Mouse (Mus musculus) liver, adult 10 weeks (tissue): ENCODE data around the gene Tomm40. TPM values are rescaled to one million over a fixed set of nuclear protein-coding genes. Genes with fewer than 3 reads are reported as not detected.

Experiments
- polyA plus RNA-seq: library from polyadenylated mRNA; stranded (reverse); fragments of 350-450 nt; fragmentation: Illumina TruSeq; extraction: RNeasy Lipid Tissue Mini Kit (QIAGEN cat#74804); gene quantifications from one replicate; pipeline ENCODE4 v1.2.3, GENCODE M21; 2014; ENCODE audit warnings: low read depth, low replicate concordance

Gene Tomm40
- 1.1 TPM for polyA plus RNA-seq

DNA sequence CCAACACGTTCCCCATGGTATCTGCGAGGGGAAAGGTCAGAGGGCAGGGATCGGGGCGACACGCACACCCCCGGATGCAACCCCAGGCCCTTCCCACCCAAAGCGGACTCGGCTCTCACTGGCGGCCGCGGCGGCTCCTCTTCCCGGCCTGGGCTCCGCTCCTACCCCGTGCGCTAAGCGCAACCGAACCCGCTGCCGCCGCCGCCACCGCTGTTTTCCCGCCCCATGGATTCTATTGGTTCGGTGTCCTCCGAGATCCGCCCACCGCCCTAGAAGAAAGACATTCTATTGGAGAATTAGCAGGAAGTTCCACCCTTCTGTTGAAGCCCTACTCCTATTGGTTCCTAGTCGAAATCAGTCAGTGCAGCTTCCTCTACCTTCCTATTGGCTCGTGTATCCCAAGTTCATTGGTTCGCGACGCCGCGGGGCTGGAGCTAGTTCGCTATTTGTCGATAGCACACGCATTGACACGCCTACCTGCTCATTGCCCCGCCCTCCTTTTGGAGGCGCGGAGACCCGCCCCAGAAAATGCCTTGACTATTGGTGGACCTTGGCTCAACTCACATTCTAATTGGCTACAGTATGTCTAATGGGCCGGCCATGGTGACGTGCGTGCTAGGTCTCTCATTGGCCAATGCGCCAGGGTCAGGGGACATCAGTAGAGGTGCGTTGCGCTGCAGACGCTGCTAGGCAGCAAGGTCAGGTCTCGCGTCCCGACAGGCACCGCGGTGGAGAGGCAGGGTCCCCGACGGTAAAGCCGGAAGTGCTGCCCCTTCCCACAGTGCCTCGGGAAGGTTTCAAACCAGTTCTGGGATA is at the start of gene Tomm40:
Gene Tomm40, minus strand, starts transcription at position 200 of the 816 bp plus-strand sequence.

DNA sequence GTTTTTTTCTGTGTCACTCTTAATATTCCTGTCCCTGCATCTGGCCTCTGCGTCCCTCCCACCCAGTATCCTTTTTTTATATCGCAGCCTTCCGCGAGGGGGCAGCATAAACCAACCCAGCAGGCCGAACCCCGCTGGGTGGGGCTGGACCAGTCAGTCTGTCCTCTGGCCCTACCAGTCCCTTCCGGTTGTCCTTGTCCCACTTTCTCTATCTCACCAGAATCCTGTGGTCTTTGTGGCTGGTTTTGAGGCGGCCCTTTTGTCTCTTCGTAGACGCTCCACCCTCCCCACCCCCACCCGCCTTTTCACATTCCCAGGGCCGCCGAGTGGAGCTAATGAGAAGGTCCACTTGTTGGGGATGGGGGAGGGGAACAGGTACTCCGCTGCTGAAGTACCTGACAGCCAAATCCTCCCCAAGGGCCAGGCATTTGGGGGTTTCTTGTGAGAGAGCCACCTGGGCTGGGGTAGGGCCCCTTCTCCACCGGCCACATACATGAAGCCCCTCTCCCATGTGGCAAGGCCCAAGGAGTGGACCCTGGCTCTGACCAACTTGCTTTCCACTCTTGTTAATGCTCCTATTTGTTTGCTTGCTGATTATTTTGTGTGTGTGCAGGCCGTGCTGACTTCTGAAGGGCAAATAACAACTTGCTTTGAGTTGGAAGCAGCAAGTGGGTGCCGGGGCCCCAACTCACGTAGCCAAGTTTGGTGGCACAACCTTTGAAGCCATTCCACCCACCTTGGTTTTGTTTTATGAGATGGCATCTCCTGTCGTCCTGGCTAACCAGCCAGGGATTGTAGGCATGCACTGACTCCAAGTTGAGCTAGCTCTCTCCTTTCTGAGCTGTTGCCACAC is 35.2 kb upstream of the Tomm40 start, which contains the start of gene Nectin2:
Gene Nectin2, minus strand, starts transcription at position 267 of the 853 bp plus-strand sequence.

GRCm38 (mm10) chr7:19698907-19699826 is 16.1 kb downstream of the Tomm40 start, which contains the start of gene Apoe:
Apoe (minus strand) TSS chr7:19699188.

GRCm38 (mm10) chr7:19691873-19692865 is 23.1 kb downstream of the Tomm40 start, which contains the start of gene Apoc1:
Apoc1 (minus strand) TSS chr7:19692660.

GRCm38 (mm10) chr7:19681202-19681694 is 34.0 kb downstream of the Tomm40 start, which contains the start of the genes Gm44805 and Apoc4:
Gm44805 (minus strand) TSS chr7:19681423.
Apoc4 (minus strand) TSS chr7:19681479.

DNA sequence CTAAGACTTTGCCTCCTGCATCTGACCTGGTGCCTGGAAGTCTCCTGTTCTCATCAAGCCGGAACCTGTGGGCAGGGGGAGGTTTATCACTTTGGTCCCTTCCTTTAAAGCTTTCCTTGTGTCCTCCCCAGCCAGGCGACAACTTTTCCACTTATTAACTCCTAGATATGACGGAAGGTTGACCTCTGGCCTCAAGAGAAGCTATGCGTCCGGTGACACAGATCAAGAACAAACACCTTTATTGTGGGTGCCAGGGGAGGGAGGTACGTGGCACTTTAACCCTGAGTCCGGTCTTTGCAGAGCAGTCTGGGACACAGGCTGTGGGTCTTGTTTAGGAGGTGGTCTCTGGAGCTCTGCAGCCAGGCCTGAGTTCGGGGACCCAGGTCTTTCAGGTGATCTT is 37.4 kb downstream of the Tomm40 start, which contains the start of gene Apoc2:
Gene Apoc2, minus strand, starts transcription at position 70 of the 400 bp plus-strand sequence.

DNA sequence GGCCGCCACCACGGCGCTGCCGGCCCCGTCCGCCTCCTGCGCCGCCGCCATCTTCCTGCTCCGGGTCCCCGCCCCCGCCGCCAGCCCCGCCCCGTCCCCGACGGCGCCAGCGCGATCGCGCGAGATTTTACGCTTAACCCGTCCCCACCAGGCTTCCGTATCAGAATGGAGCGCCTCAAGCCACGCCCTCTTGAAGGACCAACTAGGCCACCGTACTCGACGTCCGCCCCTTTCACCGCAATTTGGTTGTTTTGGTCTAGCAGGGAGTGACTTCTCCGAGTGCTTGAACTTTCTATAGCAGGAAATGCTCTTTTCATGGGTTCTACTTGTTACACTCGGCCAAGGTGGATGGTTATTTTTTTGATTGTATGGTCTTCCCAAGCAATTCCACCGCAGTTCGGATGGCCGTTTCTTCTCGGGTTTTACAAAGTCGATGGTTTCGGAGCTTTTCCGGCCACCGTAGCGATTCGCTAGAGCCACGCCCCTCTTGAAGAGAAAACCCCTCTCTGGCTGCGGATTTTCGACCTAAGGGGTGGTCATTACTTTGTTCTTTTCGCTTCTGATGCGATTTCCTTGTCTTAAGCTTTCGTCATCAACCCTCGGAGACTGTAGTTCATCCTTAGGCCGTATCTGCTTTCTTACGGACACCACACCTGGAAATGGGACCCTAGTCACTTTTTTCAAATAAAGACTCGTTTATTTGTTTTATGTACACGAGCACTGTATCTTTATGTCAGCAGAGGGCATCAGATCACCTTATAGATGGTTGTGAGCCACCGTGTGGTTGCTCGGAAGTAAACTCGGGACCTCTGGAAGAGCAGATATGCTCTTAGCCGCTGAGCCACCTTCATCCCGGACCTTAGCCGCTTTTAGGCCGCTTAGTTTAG is 50.0 kb downstream of the Tomm40 start, which contains the start of gene Clptm1:
Gene Clptm1, minus strand, starts transcription at position 79 of the 887 bp plus-strand sequence.

Other genes starting within 250 kb of the Tomm40 start
- 1.6 TPM for gene Bloc1s3, start 207.1 kb downstream of the Tomm40 start, polyA plus RNA-seq
- not detected for gene Trappc6a, start 207.0 kb downstream of the Tomm40 start, polyA plus RNA-seq
- not detected for gene Nkpd1, start 197.6 kb downstream of the Tomm40 start, polyA plus RNA-seq
- gene Ppp1r37, start 152.4 kb downstream of the Tomm40 start, polyA plus RNA-seq: 1.3 TPM
- gene Zfp296, start 138.2 kb downstream of the Tomm40 start, polyA plus RNA-seq: not detected
- 10.5 TPM for gene Gemin7, start 137.8 kb downstream of the Tomm40 start, polyA plus RNA-seq
- 1.7 TPM for gene Clasrp, start 111.0 kb downstream of the Tomm40 start, polyA plus RNA-seq
- 0.11 TPM for gene Relb, start 86.0 kb downstream of the Tomm40 start, polyA plus RNA-seq
- 20.7 TPM for gene Clptm1, start 50.4 kb downstream of the Tomm40 start, polyA plus RNA-seq
- 44.8 TPM for gene Apoc2, start 37.5 kb downstream of the Tomm40 start, polyA plus RNA-seq
- not detected for gene Gm44805, start 34.0 kb downstream of the Tomm40 start, polyA plus RNA-seq
- gene Apoc4, start 34.0 kb downstream of the Tomm40 start, polyA plus RNA-seq: 123 TPM
- 3,872 TPM for gene Apoc1, start 22.8 kb downstream of the Tomm40 start, polyA plus RNA-seq
- gene Apoe, start 16.2 kb downstream of the Tomm40 start, polyA plus RNA-seq: 941 TPM
- 2.6 TPM for gene Nectin2, start 35.0 kb upstream of the Tomm40 start, polyA plus RNA-seq
- gene Bcam, start 55.6 kb upstream of the Tomm40 start, polyA plus RNA-seq: 0.16 TPM
- gene Cblc, start 81.4 kb upstream of the Tomm40 start, polyA plus RNA-seq: 2.6 TPM
- 5.4 TPM for gene Bcl3, start 107.3 kb upstream of the Tomm40 start, polyA plus RNA-seq
- gene Gm19345, start 136.6 kb upstream of the Tomm40 start, polyA plus RNA-seq: not detected
- gene Ceacam16, start 145.9 kb upstream of the Tomm40 start, polyA plus RNA-seq: not detected
- gene Ceacam19, start 172.5 kb upstream of the Tomm40 start, polyA plus RNA-seq: not detected
- 7.0 TPM for gene Pvr, start 205.7 kb upstream of the Tomm40 start, polyA plus RNA-seq
- gene Igsf23, start 235.3 kb upstream of the Tomm40 start, polyA plus RNA-seq: 0.21 TPM
- gene Ceacam20, start 250.0 kb upstream of the Tomm40 start, polyA plus RNA-seq: not detected